Mouse (Mus musculus): ENCODE results near the gene Mc1r. TPM values are rescaled to one million over a fixed set of nuclear protein-coding genes. Genes with fewer than 3 reads are reported as not detected.

Gene Mc1r
- polyA plus RNA-seq, 1 experiment from 2014 or later = 0.14 TPM

DNA sequence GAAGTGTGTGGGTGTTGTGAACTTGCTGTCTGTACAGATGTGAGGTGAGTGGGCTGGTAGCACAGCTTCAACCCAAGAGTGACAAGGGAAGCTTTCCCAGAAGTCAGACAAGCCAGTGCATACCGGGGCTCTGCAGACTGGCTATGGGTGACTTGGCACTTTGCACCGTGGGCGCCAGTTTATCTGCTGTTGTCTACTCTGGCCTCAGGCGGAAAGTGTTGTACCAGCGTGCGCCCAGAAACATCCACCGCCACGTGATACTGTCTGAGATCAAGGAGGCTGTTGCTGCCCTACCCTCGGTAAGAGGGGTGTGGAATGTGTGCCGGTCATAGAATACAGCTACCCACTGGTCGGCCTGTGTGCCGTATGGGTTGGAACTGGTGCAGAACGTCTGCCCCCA, 8.6 kb upstream of the Mc1r start:
- no peak for ATAC-seq (ENCODE audit: low FRiP score)
- Histone ChIP-seq H3K27ac (no peak overlapping the region), H3K27me3 (no peaks in the 10 kb centered on the region), H3K9ac (no peak overlapping the region), H3K36me3 (replicated peaks) (peaks cover 99% of the 10 kb centered on the region), H3K4me3 (replicated peaks) (no peak overlapping the region), H3K9me3 (no peaks in the 10 kb centered on the region), H3K4me1 (no peaks in the 10 kb centered on the region), H3K4me2 (no peak overlapping the region)
- WGBS = 93% methylated on average over 13 of the region's 13 CpGs

DNA sequence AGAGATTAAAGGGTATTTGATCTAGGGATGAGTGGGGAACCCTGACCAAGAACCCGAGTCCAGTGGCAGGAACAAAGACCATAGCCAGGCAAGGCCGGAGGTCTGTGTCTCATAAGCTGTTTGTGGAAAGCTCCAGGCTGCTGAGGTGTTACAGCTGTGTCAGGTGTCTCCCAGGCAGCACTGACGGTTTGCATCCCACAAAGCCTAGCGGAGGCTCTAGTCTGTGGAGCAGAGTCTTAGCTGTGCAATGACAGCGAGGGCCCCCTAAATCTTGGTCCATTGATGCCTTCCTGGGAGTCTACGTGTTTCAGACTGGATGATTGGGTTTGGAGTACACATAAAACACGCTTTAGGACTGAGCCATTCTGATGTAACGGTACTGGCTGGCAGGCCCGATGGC, 5.0 kb upstream of the Mc1r start:
- Histone ChIP-seq H3K9me3 (no peaks in the 10 kb centered on the region), H3K4me1 (0 out of 2 replicates have a peak, but pooled peaks cover 11% of the 10 kb centered on the region), H3K4me2 (no peak overlapping the region), H3K27ac (no peak overlapping the region), H3K4me3 (replicated peaks) (no peak overlapping the region), H3K27me3 (no peaks in the 10 kb centered on the region), H3K9ac (no peak overlapping the region), H3K36me3 (replicated peaks) (peaks cover 68% of the 10 kb centered on the region)
- WGBS = 91% methylated on average over 9 of the region's 9 CpGs
- no peak for ATAC-seq (ENCODE audit: low FRiP score)

DNA sequence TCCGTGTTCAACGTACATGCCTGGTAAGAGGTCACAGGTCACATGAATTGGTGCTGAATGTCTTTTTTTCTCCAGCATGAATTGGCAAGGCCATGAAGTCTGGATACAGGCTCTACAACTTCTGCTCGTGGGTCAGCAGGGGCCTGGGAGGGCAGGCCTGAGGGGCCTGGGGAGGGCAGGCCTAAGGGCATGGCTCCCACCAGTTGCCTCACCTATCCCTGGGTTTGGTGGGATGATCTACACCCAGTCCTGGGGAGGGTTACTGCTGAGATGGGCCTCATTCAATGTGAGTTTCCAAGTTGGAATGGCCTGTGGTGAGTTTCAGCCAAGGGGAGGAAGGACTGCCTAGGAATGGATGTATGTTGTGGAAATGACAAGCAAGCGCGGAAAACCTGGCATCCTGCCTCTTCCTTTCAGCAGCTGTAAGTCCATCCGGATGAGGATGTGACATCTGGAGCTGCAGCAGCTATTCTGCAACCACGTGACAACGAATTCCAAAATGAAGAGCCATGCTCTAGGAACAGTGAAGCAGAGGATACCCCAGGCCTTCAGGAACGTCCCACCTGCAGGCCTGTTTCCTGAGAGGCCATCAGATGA, 4.1 kb upstream of the Mc1r start:
- Histone ChIP-seq H3K9me3 (no peaks in the 10 kb centered on the region), H3K9ac (no peak overlapping the region), H3K4me2 (no peak overlapping the region), H3K4me3 (replicated peaks) (no peak overlapping the region), H3K4me1 (0 out of 2 replicates have a peak, but pooled peaks cover 17% of the 10 kb centered on the region), H3K36me3 (replicated peaks) (peaks cover 59% of the 10 kb centered on the region), H3K27me3 (no peaks in the 10 kb centered on the region), H3K27ac (no peak overlapping the region)
- 93% methylated on average over 9 of the region's 9 CpGs for WGBS
- ATAC-seq (ENCODE audit: low FRiP score) = no peak

DNA sequence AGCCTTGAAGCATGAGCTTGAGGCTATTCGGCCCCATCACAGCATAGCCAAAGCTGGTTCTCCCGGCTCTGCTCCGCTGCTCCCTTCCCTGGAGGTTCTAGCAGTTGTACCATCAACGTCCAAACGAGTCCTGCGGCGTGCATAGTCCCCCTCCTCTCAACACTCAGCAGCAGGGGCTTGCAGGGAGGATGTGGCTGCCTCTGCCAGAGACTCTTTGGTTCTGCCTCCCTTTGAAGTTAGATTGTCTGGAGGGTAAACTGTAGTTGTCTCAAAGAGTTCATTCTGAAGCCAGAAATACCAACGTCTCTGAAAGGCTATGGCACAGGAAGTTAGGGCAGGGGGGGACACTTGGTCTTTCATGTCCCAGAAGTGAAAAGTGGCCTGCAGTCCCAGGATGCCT, 2.4 kb upstream of the Mc1r start:
- Histone ChIP-seq H3K9me3 (no peaks in the 10 kb centered on the region), H3K4me1 (peaks cover 23% of the 10 kb centered on the region), H3K27me3 (0 out of 2 replicates have a peak, but pooled peaks cover 3% of the 10 kb centered on the region), H3K4me3 (replicated peaks) (no peak overlapping the region), H3K36me3 (replicated peaks) (peaks cover 42% of the 10 kb centered on the region), H3K4me2 (no peak overlapping the region), H3K9ac (no peak overlapping the region), H3K27ac (no peak overlapping the region; the same call in 1 of the 2 replicates)
- WGBS = 59% methylated on average over 8 of the region's 8 CpGs
- no peak for ATAC-seq (ENCODE audit: low FRiP score)

DNA sequence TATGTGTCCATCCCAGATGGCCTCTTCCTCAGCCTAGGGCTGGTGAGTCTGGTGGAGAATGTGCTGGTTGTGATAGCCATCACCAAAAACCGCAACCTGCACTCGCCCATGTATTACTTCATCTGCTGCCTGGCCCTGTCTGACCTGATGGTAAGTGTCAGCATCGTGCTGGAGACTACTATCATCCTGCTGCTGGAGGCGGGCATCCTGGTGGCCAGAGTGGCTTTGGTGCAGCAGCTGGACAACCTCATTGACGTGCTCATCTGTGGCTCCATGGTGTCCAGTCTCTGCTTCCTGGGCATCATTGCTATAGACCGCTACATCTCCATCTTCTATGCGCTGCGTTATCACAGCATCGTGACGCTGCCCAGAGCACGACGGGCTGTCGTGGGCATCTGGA, 705 bp downstream of the Mc1r start:
- Histone ChIP-seq H3K9ac (no peak overlapping the region), H3K27me3 (0 out of 2 replicates have a peak, but pooled peaks cover 8% of the 10 kb centered on the region), H3K4me1 (peaks cover 38% of the 10 kb centered on the region), H3K9me3 (no peaks in the 10 kb centered on the region), H3K36me3 (replicated peaks) (peaks cover 12% of the 10 kb centered on the region), H3K4me3 (replicated peaks) (no peak overlapping the region), H3K4me2 (no peak overlapping the region), H3K27ac (no peak overlapping the region)
- no peak for ATAC-seq (ENCODE audit: low FRiP score)
- WGBS = 93% methylated on average over 13 of the region's 13 CpGs

DNA sequence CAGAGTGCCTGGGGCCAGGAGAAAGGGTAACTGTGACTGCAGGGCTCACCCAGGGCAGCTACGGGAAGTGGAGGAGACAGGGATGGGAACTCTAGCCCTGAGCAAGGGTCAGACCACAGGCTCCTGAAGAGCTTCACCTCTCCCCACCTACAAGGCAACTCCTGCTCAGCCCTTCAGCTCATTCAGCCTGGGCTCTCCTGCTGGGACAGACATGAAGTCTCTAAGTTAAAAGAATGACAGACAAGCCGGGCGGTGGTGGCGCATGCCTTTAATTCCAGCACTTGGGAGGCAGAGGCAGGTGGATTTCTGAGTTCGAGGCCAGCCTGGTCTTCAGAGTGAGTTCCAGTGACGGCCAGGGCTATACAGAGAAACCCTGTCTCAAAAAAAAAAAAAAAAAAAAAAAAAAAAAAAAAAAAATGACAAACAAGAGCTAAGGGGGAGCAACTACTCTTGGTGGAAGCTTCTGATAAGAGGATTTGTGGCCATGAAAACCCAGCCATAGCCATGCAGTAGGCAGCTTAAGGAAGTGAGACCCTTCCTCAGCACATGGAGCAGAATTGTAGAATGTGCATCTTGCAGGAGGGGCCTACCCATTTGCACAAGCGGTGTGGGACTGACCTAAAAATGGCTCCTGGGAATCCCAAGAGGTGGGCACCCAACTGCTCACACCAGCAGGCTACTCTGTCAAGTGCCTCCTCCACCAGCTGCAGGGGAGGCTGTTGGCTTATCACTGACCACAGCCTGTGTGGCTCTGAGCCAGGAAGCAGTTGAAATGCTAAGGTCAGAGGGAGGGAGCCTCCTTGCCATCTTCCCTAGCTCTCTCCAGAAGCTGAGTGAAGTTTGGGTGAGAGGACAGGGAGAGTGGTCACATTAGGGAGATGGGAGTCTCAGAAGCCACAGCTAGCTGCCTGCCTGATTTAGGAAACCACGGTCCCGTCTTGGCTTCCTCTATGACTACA, 2.0 kb downstream of the Mc1r start:
- 76% methylated on average over 9 of the region's 9 CpGs for WGBS
- H3K9ac ChIP-seq = 0 out of 2 replicates have a peak overlapping the region, but pooled peaks have one; percentile 96
- H3K27ac ChIP-seq = no peak overlapping the region
- ATAC-seq (ENCODE audit: low FRiP score) = no peak
- H3K4me3 ChIP-seq (replicated peaks) = 0 out of 2 replicates have a peak overlapping the region, but pooled peaks have one; percentile 10
- H3K36me3 ChIP-seq (replicated peaks) = no peaks in the 10 kb centered on the region; the same call in 1 of the 2 replicates
- H3K4me2 ChIP-seq = peak overlapping the region; percentile 72
- H3K4me1 ChIP-seq = peaks cover 49% of the 10 kb centered on the region
- 0 out of 2 replicates have a peak, but pooled peaks cover 8% of the 10 kb centered on the region for H3K27me3 ChIP-seq
- no peaks in the 10 kb centered on the region for H3K9me3 ChIP-seq

DNA sequence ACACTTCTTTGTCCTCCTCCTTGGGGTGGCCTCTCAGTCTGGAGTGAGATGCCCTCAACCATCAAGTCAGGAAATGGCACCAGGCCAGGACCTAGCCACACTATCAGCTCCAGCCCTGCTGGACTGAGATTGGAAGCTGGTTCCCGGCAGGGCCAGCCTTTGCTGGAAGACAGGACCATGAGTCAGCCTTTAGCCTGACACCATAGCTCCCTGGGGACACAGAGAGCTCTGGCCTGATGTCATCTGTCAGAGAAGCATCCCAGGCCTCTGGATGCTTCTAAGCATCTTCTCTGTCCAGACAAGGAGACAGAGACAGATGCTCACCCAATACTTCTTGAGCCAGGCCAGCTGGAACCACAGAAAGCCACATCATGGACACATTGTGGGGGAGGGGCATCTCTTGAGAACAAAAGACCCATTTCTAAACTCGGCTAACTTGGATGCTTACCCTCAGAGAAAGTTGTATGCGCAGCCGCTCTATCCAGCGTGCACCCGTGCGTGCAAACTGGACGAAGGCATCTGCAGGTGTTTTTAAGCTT, 3.2 kb downstream of the Mc1r start:
- Histone ChIP-seq H3K4me1 (peaks cover 46% of the 10 kb centered on the region), H3K9ac (peak overlapping the region; percentile 96), H3K36me3 (replicated peaks) (no peaks in the 10 kb centered on the region), H3K4me3 (replicated peaks) (peak overlapping the region; percentile 86), H3K27ac (peak overlapping the region; percentile 96), H3K27me3 (0 out of 2 replicates have a peak, but pooled peaks cover 8% of the 10 kb centered on the region), H3K9me3 (no peaks in the 10 kb centered on the region), H3K4me2 (peak overlapping the region; percentile 72)
- ATAC-seq (ENCODE audit: low FRiP score) = no peak
- 22% methylated on average over 8 of the region's 8 CpGs for WGBS

DNA sequence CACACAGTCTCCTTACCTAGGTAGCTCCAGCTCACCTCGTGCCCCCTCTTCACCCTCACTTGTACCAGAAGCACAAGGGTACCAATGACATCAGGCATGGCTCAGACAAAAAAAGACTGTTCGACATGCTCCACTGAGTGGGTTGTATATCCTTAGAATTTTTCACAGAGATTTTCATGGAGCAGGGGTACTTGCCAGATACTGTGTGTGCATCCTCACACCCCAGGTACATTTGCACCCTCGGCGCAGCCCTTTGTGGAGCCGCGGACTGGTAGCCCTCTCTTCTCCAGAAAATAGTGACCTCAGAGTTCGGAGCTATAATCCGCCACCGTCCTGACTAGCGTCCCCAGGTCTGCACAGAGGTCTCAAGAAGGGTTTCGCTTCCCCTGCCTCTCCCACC, 3.9 kb downstream of the Mc1r start:
- WGBS = 4% methylated on average over 11 of the region's 11 CpGs
- ATAC-seq (ENCODE audit: low FRiP score) = peak; percentile 0; the same call in 1 of the 2 replicates
- H3K36me3 ChIP-seq (replicated peaks) = no peaks in the 10 kb centered on the region
- H3K4me3 ChIP-seq (replicated peaks) = peak overlapping the region; percentile 86
- H3K27me3 ChIP-seq = 0 out of 2 replicates have a peak, but pooled peaks cover 8% of the 10 kb centered on the region
- H3K4me2 ChIP-seq = peak overlapping the region; percentile 72
- H3K4me1 ChIP-seq = peaks cover 46% of the 10 kb centered on the region
- peak overlapping the region; percentile 96 for H3K27ac ChIP-seq
- H3K9ac ChIP-seq = peak overlapping the region; percentile 96
- no peaks in the 10 kb centered on the region for H3K9me3 ChIP-seq

DNA sequence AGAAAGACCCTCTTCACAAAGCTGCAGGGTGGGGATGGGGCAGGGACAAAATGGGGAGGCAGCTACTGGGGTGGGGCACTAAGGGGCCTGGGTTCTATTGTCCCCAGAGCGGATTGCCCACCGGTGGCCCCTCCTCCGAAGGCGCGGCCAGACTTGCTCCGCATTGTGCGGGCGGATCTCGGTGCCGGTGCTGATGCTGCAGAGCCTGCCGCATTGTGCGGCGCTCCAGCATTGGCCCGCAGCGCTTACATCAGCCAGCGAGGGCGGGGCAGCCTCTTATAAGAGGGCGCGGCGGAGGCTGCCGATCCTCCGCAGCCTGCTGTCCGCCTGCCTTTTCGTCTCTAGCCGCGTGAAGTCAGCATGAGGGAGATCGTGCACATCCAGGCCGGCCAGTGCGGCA, 4.3 kb downstream of the Mc1r start, which contains the start of gene Tubb3:
Tubb3 (plus strand) TSS at position 179 of the 400 bp plus-strand sequence.
- Histone ChIP-seq H3K9me3 (no peaks in the 10 kb centered on the region), H3K4me1 (peaks cover 46% of the 10 kb centered on the region), H3K4me3 (replicated peaks) (peak within 1 kb of the TSS; percentile 86), H3K27me3 (0 out of 2 replicates have a peak, but pooled peaks cover 8% of the 10 kb centered on the region), H3K27ac (peak within 1 kb of the TSS; percentile 96), H3K9ac (peak within 1 kb of the TSS; percentile 96), H3K4me2 (peak within 1 kb of the TSS; percentile 72), H3K36me3 (replicated peaks) (no peaks in the 10 kb centered on the region)
- peak; percentile 90 for ATAC-seq (ENCODE audit: low FRiP score)
- WGBS = under 1% methylated on average over 29 of the region's 29 CpGs

DNA sequence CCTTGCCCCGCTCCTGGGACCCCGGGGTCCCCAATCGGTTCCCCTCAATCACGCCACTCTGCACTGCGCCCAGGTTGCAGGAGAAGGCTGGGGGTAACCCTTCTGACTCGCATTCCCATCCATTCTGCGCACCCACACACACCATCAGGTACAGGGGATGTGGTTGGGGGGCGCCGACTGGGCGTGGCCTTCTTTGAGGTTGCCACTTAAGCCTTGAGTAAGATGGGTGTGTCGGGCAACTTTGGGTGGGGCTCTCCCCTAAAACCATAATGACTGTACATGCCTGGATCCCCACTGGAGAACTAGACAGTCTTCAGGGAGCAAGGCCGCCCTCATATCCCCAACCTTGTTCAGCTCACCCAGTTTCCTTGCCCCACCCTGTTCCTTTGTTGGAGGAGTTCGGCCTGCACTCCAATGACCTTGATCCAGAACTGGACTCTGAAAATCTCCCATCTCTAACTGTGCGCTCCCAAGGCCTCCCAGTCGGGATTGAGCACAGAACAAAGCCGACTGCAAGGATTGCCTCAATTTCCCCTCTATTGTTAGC, 4.9 kb downstream of the Mc1r start:
- H3K9ac ChIP-seq = peak overlapping the region; percentile 96
- under 1% methylated on average over 16 of the region's 16 CpGs for WGBS
- H3K36me3 ChIP-seq (replicated peaks) = peaks cover 2% of the 10 kb centered on the region; the same call in 1 of the 2 replicates
- 0 out of 2 replicates have a peak, but pooled peaks cover 8% of the 10 kb centered on the region for H3K27me3 ChIP-seq
- peak overlapping the region; percentile 96 for H3K27ac ChIP-seq
- H3K4me1 ChIP-seq = peaks cover 49% of the 10 kb centered on the region
- ATAC-seq (ENCODE audit: low FRiP score) = peak; percentile 27
- H3K4me2 ChIP-seq = peak overlapping the region; percentile 72
- peak overlapping the region; percentile 86 for H3K4me3 ChIP-seq (replicated peaks)
- H3K9me3 ChIP-seq = no peaks in the 10 kb centered on the region

DNA sequence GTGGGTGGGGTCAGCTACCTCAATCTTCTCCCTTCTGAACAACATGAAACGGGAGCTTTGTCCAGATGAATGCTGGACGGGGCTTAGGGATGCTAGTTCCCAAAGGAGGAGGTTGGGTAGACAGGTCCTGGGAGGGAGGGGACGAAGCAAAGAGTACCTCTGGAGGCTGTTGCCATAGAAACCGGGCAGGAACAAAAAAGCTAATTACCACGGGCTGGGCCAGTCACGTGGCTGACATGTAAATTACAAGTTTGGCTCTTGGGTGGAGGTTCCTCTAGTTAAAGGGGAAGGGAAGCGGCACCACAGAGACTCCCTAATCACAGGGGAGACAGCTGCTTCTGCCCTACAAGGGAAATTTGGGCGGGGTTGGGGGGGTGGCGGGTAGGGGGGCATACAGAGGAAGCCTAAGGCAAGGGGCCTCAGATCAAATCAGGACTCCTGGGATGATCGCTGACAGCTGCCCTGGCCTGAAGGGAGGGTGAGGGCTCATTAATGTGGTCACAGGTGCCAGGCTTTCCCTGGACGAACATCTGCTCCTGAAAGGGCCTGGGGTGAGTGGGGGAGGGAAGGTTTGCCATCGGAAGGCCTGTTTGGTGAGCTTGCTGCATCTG, 5.8 kb downstream of the Mc1r start:
- Histone ChIP-seq H3K9me3 (no peaks in the 10 kb centered on the region), H3K4me3 (replicated peaks) (peak overlapping the region; percentile 86), H3K36me3 (replicated peaks) (peaks cover 10% of the 10 kb centered on the region), H3K27ac (peak overlapping the region; percentile 96), H3K4me1 (peaks cover 49% of the 10 kb centered on the region), H3K9ac (peak overlapping the region; percentile 96), H3K4me2 (peak overlapping the region; percentile 72), H3K27me3 (0 out of 2 replicates have a peak, but pooled peaks cover 8% of the 10 kb centered on the region)
- ATAC-seq (ENCODE audit: low FRiP score) = peak; percentile 61
- 1% methylated on average over 12 of the region's 12 CpGs for WGBS

Data from forebrain, embryonic 12.5 days (tissue).